Mouse (Mus musculus): ENCODE data around the gene Sowahd.

The Sowahd gene

GRCm38 (mm10) chrX:37091457-37091856, 42.8 kb downstream of the Sowahd start:
- no peak for DNase-seq (ENCODE audit: low spot score)

GRCm38 (mm10) chrX:37095106-37095768, 46.6 kb downstream of the Sowahd start:
- no peak for DNase-seq (ENCODE audit: low spot score)

GRCm38 (mm10) chrX:37098681-37099080, 50.0 kb downstream of the Sowahd start:
- DNase-seq (ENCODE audit: low spot score), result no peak
